Mouse (Mus musculus) activated CD4-positive, CD25-positive, alpha-beta regulatory T cell, adult 4 months (primary cell): ENCODE measurements around the gene Dcst1. TPM values are rescaled to one million over a fixed set of nuclear protein-coding genes. Genes with fewer than 3 reads are reported as not detected.

Experiments used
- ATAC-seq: one replicate; pipeline ENCODE4 v1.8.0; 2017
- polyA plus RNA-seq, 2 experiments: library from polyadenylated mRNA; unstranded; fragments of 100-300 nt; shearing (Covaris generic); gene quantifications; one replicate each; pipeline ENCODE4 v1.2.1; 2017

Gene Dcst1
- polyA plus RNA-seq, 2 experiments from 2014 or later = 0.54 to 0.79 TPM

- ATAC-seq = no peak
Observed at GRCm38 (mm10) chr3:89330948-89331347, 34.1 kb downstream of the Dcst1 start.

GRCm38 (mm10) chr3:89330346-89330745, 34.7 kb downstream of the Dcst1 start:
- ATAC-seq = no peak

GRCm38 (mm10) chr3:89328623-89329022, 36.4 kb downstream of the Dcst1 start:
- no peak for ATAC-seq

GRCm38 (mm10) chr3:89327371-89327870, 37.6 kb downstream of the Dcst1 start:
- no peak for ATAC-seq

GRCm38 (mm10) chr3:89325882-89326281, 39.2 kb downstream of the Dcst1 start:
- ATAC-seq = no peak

- no peak for ATAC-seq
Observed at GRCm38 (mm10) chr3:89322514-89323165, 42.4 kb downstream of the Dcst1 start, which contains the start of gene Efna3. Gene Efna3, minus strand, starts transcription at chr3:89322965.

- ATAC-seq = no peak
Observed at GRCm38 (mm10) chr3:89322131-89322500, 42.9 kb downstream of the Dcst1 start.

GRCm38 (mm10) chr3:89321183-89322130, 43.6 kb downstream of the Dcst1 start:
- no peak for ATAC-seq

GRCm38 (mm10) chr3:89320581-89321182, 44.4 kb downstream of the Dcst1 start:
- ATAC-seq = peak; percentile 30

- no peak for ATAC-seq
Observed at GRCm38 (mm10) chr3:89319591-89320350, 45.3 kb downstream of the Dcst1 start.

- ATAC-seq = no peak
Observed at GRCm38 (mm10) chr3:89318971-89319590, 46.0 kb downstream of the Dcst1 start.

- ATAC-seq = no peak
Observed at GRCm38 (mm10) chr3:89318316-89318715, 46.7 kb downstream of the Dcst1 start.

GRCm38 (mm10) chr3:89317246-89317645, 47.8 kb downstream of the Dcst1 start:
- no peak for ATAC-seq

- ATAC-seq = peak; percentile 50
Observed at GRCm38 (mm10) chr3:89316833-89317232, 48.2 kb downstream of the Dcst1 start.

GRCm38 (mm10) chr3:89315930-89316831, 48.9 kb downstream of the Dcst1 start:
- ATAC-seq = no peak

GRCm38 (mm10) chr3:89315195-89315929, 49.7 kb downstream of the Dcst1 start:
- no peak for ATAC-seq

- ATAC-seq = no peak
Observed at GRCm38 (mm10) chr3:89314791-89315190, 50.3 kb downstream of the Dcst1 start.

- ATAC-seq = no peak
Observed at GRCm38 (mm10) chr3:89314340-89314739, 50.7 kb downstream of the Dcst1 start.

- ATAC-seq = peak; percentile 68
Observed at GRCm38 (mm10) chr3:89308089-89308488, 57.0 kb downstream of the Dcst1 start.
